ENCODE assay signal across 8 mouse cellular contexts in genomic region chr5:120648569-120649373, GRCm38 (mm10). TPM values are rescaled to one million over a fixed set of nuclear protein-coding genes. Genes with fewer than 3 reads are reported as not detected.
DNase-seq lines count a peak whose midpoint lies in the region; ATAC-seq and TF ChIP-seq lines count a peak whose summit lies in the region.

Gene Rasal1 (plus strand): TSS chr5:120648812.

- no peaks in the 10 kb centered on the region for H3K27me3 ChIP-seq in ES-Bruce4 (ENCODE audit: control insufficient read depth, insufficient read depth, low read length, poor library complexity, severe bottlenecking)
- peaks cover 49% of the 10 kb centered on the region for H3K27me3 ChIP-seq in embryonic facial prominence, embryonic 14.5 days (replicated peaks; ENCODE audit: control insufficient read depth, insufficient read depth, low read length)
- H3K27me3 ChIP-seq in lung, embryonic 14.5 days (ENCODE audit: insufficient read depth, low read length), result peaks cover 30% of the 10 kb centered on the region
- H3K27me3 ChIP-seq in neural tube, embryonic 15.5 days (replicated peaks), result peaks cover 60% of the 10 kb centered on the region

- H3K4me2 ChIP-seq in embryonic facial prominence, embryonic 14.5 days (ENCODE audit: low read depth, low read length), result peak within 1 kb of the TSS; percentile 50
- H3K4me2 ChIP-seq in lung, embryonic 14.5 days, result peak within 1 kb of the TSS; percentile 57
- peak within 1 kb of the TSS; percentile 50 for H3K4me2 ChIP-seq in neural tube, embryonic 15.5 days

- no peak within 1 kb of the TSS for H3K27ac ChIP-seq in ES-Bruce4 (ENCODE audit: insufficient read depth, low read length)
- H3K27ac ChIP-seq in embryonic facial prominence, embryonic 14.5 days (replicated peaks; ENCODE audit: low read depth, low read length), result no peak within 1 kb of the TSS
- H3K27ac ChIP-seq in lung, embryonic 14.5 days (ENCODE audit: low read depth), result no peak within 1 kb of the TSS
- H3K27ac ChIP-seq in neural tube, embryonic 15.5 days (replicated peaks), result no peak within 1 kb of the TSS

- ATAC-seq in embryonic facial prominence, embryonic 14.5 days (ENCODE audit: low read depth), result peak; percentile 62; the same call in 1 of the 2 replicates
- peak; percentile 72; the same call in 1 of the 2 replicates for ATAC-seq in lung, embryonic 14.5 days (ENCODE audit: insufficient read depth)
- peak; percentile 17; the same call in 1 of the 2 replicates for ATAC-seq in neural tube, embryonic 15.5 days (ENCODE audit: low FRiP score)

- H3K9ac ChIP-seq in ES-Bruce4 (ENCODE audit: low read depth, poor library complexity, severe bottlenecking), result peak within 1 kb of the TSS; percentile 1
- peak within 1 kb of the TSS; percentile 30; the same call in 1 of the 2 replicates for H3K9ac ChIP-seq in embryonic facial prominence, embryonic 14.5 days (ENCODE audit: low read depth, low read length)
- peak within 1 kb of the TSS; percentile 20; the same call in 1 of the 2 replicates for H3K9ac ChIP-seq in lung, embryonic 14.5 days
- 0 out of 2 replicates have a peak within 1 kb of the TSS, but pooled peaks have one; percentile 11 for H3K9ac ChIP-seq in neural tube, embryonic 15.5 days (replicated peaks)

- TF ChIP-seq EP300 in ES-Bruce4 (IDR thresholded peaks at IDR 0.05; ENCODE audit: insufficient read depth, low read depth, low read length), result no peak

- TF ChIP-seq POLR2A in ES-Bruce4 (IDR thresholded peaks at IDR 0.05; ENCODE audit: insufficient read depth, low read length), result no peak

- WGBS in embryonic facial prominence, embryonic 14.5 days, result under 1% methylated on average over 38 of the region's 53 CpGs
- WGBS in lung, embryonic 14.5 days, result under 1% methylated on average over 46 of the region's 53 CpGs
- 2% methylated on average over 45 of the region's 53 CpGs for WGBS in neural tube, embryonic 15.5 days

- H3K4me3 ChIP-seq in ES-Bruce4 (ENCODE audit: low read depth, low read length), result peak within 1 kb of the TSS; percentile 57
- peak within 1 kb of the TSS; percentile 25 for H3K4me3 ChIP-seq in embryonic facial prominence, embryonic 14.5 days (ENCODE audit: low read depth, low read length)
- H3K4me3 ChIP-seq in lung, embryonic 14.5 days (ENCODE audit: low read depth, low read length), result peak within 1 kb of the TSS; percentile 28
- H3K4me3 ChIP-seq in neural tube, embryonic 15.5 days (replicated peaks), result peak within 1 kb of the TSS; percentile 30

- DNase-seq in adrenal gland, postnatal 36 days, result peak; percentile 73 to 83
- DNase-seq in embryonic facial prominence, embryonic 14.5 days (ENCODE audit: low spot score), result no peak
- DNase-seq in heart, postnatal 4 days, result peak; percentile 55
- peak; percentile 88 for DNase-seq in layer of hippocampus, adult 9-11 months
- DNase-seq in lung, embryonic 14.5 days, result peak; percentile 44
- peak; percentile 84 to 90 for DNase-seq in thymus, adult 18-20 months

- H3K36me3 ChIP-seq in ES-Bruce4 (ENCODE audit: control insufficient read depth, insufficient read depth, low read length, poor library complexity, severe bottlenecking), result no peaks in the 10 kb centered on the region
- no peaks in the 10 kb centered on the region for H3K36me3 ChIP-seq in embryonic facial prominence, embryonic 14.5 days (ENCODE audit: control insufficient read depth, insufficient read depth, low read length)
- no peaks in the 10 kb centered on the region for H3K36me3 ChIP-seq in lung, embryonic 14.5 days (ENCODE audit: insufficient read depth)
- H3K36me3 ChIP-seq in neural tube, embryonic 15.5 days, result no peaks in the 10 kb centered on the region

- H3K9me3 ChIP-seq in ES-Bruce4 (replicated peaks; ENCODE audit: control insufficient read depth, insufficient read depth, low read length, poor library complexity, severe bottlenecking), result no peaks in the 10 kb centered on the region
- no peaks in the 10 kb centered on the region for H3K9me3 ChIP-seq in embryonic facial prominence, embryonic 14.5 days (ENCODE audit: control insufficient read depth, low read length)
- no peaks in the 10 kb centered on the region for H3K9me3 ChIP-seq in lung, embryonic 14.5 days (ENCODE audit: low read depth, low read length)
- H3K9me3 ChIP-seq in neural tube, embryonic 15.5 days (replicated peaks), result no peaks in the 10 kb centered on the region

- TF ChIP-seq CTCF in ES-Bruce4 (IDR thresholded peaks at IDR 0.05; ENCODE audit: low read depth, low read length), result peak; percentile 55
- peak; percentile 57 for TF ChIP-seq CTCF in lung, embryonic 14.5 days (IDR thresholded peaks at IDR 0.05; ENCODE audit: low read depth)

- peaks cover 2% of the 10 kb centered on the region for H3K4me1 ChIP-seq in ES-Bruce4 (ENCODE audit: control insufficient read depth, insufficient read depth, low read length)
- no peaks in the 10 kb centered on the region for H3K4me1 ChIP-seq in embryonic facial prominence, embryonic 14.5 days (ENCODE audit: control insufficient read depth, insufficient read depth, low read length)
- peaks cover 3% of the 10 kb centered on the region; the same call in 1 of the 2 replicates for H3K4me1 ChIP-seq in lung, embryonic 14.5 days (ENCODE audit: insufficient read depth)
- peaks cover 16% of the 10 kb centered on the region for H3K4me1 ChIP-seq in neural tube, embryonic 15.5 days

RNA-seq across cellular contexts. Expression of gene Rasal1, which starts in this region (rescaled TPM):
- polyA plus RNA-seq in ES-Bruce4 (2011; ENCODE audit: insufficient read depth, insufficient read length, low read depth, missing spikeins), result 2.0 and 3.5 TPM in 2 replicates
- 10 to 100 TPM; 10.9 to 14.0 TPM for total RNA-seq in adrenal gland, postnatal 36 days (2021)
- polyA plus RNA-seq in embryonic facial prominence, embryonic 14.5 days (2014; fragmentation: Nextera tagmentation; extraction: Ambion mirVana), result 0.50 and 1.4 TPM in 2 replicates
- under 1 TPM; 0.29 to 0.45 TPM for total RNA-seq in heart, postnatal 4 days (2021)
- 0.15 TPM in 1 of 2 replicates, not detected in the other for polyA plus RNA-seq in lung, embryonic 14.5 days (2014; fragmentation: Nextera tagmentation; extraction: Ambion mirVana)
- 0.24 and 0.93 TPM in 2 replicates for polyA plus RNA-seq in neural tube, embryonic 15.5 days (2015; fragmentation: Nextera tagmentation; extraction: Ambion mirVana)

Comparison
In these comparisons a context has a peak if more than half of its experiments do, and no peak if none do; other contexts are left out.
1. RNA of gene Rasal1 (total RNA-seq): 10.9 to 14.0 TPM in adrenal gland, postnatal 36 days; 0.29 to 0.45 TPM in heart, postnatal 4 days; every median in the first group is over 4 times any median in the second.
2. Peak in DNase-seq in heart, postnatal 4 days; RNA of the gene not detected or under 1 TPM.
3. Peak in DNase-seq, ATAC-seq, H3K4me3 ChIP-seq, H3K9ac ChIP-seq and H3K4me2 ChIP-seq in lung, embryonic 14.5 days; RNA of the gene not detected or under 1 TPM.
4. Peak in ATAC-seq, H3K4me3 ChIP-seq, H3K9ac ChIP-seq and H3K4me2 ChIP-seq in neural tube, embryonic 15.5 days; RNA of the gene not detected or under 1 TPM.
5. ATAC-seq: peak in every context shown above with its lines; median percentile 72 in lung, embryonic 14.5 days; 62 in embryonic facial prominence, embryonic 14.5 days; 17 in neural tube, embryonic 15.5 days.
6. Peak in every context shown above with its lines, with median percentiles within 50 percentile points of each other: H3K4me3 ChIP-seq, H3K9ac ChIP-seq and H3K4me2 ChIP-seq.